8 mouse cellular contexts compared by ENCODE assay signal in genomic region chr11:78019676-78020075, GRCm38 (mm10). TPM values are rescaled to one million over a fixed set of nuclear protein-coding genes. Genes with fewer than 3 reads are reported as not detected.
DNase-seq lines count a peak whose midpoint lies in the region; ATAC-seq and TF ChIP-seq lines count a peak whose summit lies in the region.

No protein-coding gene starts in this region.

- H3K27ac ChIP-seq in gastrocnemius, adult 2 months, result no peak overlapping the region
- no peak overlapping the region for H3K27ac ChIP-seq in lung, embryonic 14.5 days (ENCODE audit: low read depth)

- no peak overlapping the region for H3K4me3 ChIP-seq in gastrocnemius, adult 2 months
- no peak overlapping the region for H3K4me3 ChIP-seq in lung, embryonic 14.5 days (ENCODE audit: low read depth, low read length)

- H3K27me3 ChIP-seq in lung, embryonic 14.5 days (ENCODE audit: insufficient read depth, low read length), result no peaks in the 10 kb centered on the region

- intact Hi-C loops in gastrocnemius, adult 2 months (cut with DNase I), result loop anchor here (1.0 to 2.0 kb wide), 2 partner anchors 35 to 158 kb away; no protein-coding TSS in a partner anchor

- peak; percentile 76 for DNase-seq in CD4-positive helper T cell, adult 2 months (ENCODE audit: low read depth, low spot score)
- DNase-seq in NIH3T3 (ENCODE audit: low read depth), result peak; percentile 91
- peak; percentile 86 to 87 for DNase-seq in cerebellum, postnatal 14 days
- peak; percentile 74 for DNase-seq in gastrocnemius, adult 2 months
- peak; percentile 89 for DNase-seq in kidney, postnatal 10 days
- DNase-seq in lung, embryonic 14.5 days, result peak; percentile 93
- peak; percentile 69 for DNase-seq in ovary, postnatal 36 days (ENCODE audit: low spot score)
- peak; percentile 85 for DNase-seq in thymus, postnatal 4 days

- no peaks in the 10 kb centered on the region for H3K4me1 ChIP-seq in lung, embryonic 14.5 days (ENCODE audit: insufficient read depth)

- no peaks in the 10 kb centered on the region for H3K9me3 ChIP-seq in lung, embryonic 14.5 days (ENCODE audit: low read depth, low read length)

- ATAC-seq in lung, embryonic 14.5 days (ENCODE audit: insufficient read depth), result peak; percentile 69; the same call in 1 of the 2 replicates

- 18% methylated on average over 4 of the region's 4 CpGs for WGBS in lung, embryonic 14.5 days

- H3K9ac ChIP-seq in lung, embryonic 14.5 days, result no peak overlapping the region

- H3K4me2 ChIP-seq in lung, embryonic 14.5 days, result no peak overlapping the region

- peaks cover 94% of the 10 kb centered on the region for H3K36me3 ChIP-seq in lung, embryonic 14.5 days (ENCODE audit: insufficient read depth)

- peak; percentile 95 for TF ChIP-seq CTCF in gastrocnemius, adult 2 months (IDR thresholded peaks at IDR 0.05)
- peak; percentile 94 for TF ChIP-seq CTCF in lung, embryonic 14.5 days (IDR thresholded peaks at IDR 0.05; ENCODE audit: low read depth)

RNA-seq across cellular contexts. Expression of gene Dhrs13, which starts 12.4 kb away (rescaled TPM):
- 1 to 10 TPM in 1 of 2 experiments, under 1 TPM in 1; 0.74 to 1.1 TPM for total RNA-seq in gastrocnemius, adult 2 months (2021)
- polyA plus RNA-seq in lung, embryonic 14.5 days (2014; fragmentation: Nextera tagmentation; extraction: Ambion mirVana), result 17.7 and 22.7 TPM in 2 replicates

RNA-seq across cellular contexts. Expression of gene Flot2, which starts 18.1 kb away (rescaled TPM):
- total RNA-seq in gastrocnemius, adult 2 months (2021), result 10 to 100 TPM; 46.0 to 49.8 TPM
- polyA plus RNA-seq in lung, embryonic 14.5 days (2014; fragmentation: Nextera tagmentation; extraction: Ambion mirVana), result 51.4 and 57.4 TPM in 2 replicates

RNA-seq across cellular contexts. Expression of gene Phf12, which starts 37.1 kb away (rescaled TPM):
- total RNA-seq in gastrocnemius, adult 2 months (2021), result 10 to 100 TPM; 15.0 to 15.8 TPM
- 15.9 and 20.6 TPM in 2 replicates for polyA plus RNA-seq in lung, embryonic 14.5 days (2014; fragmentation: Nextera tagmentation; extraction: Ambion mirVana)
